In genomic region chr17:4196793-4197448, GRCm38 (mm10) we compare ENCODE assay signal across 12 mouse cellular contexts.
DNase-seq lines count a peak whose midpoint lies in the region; ATAC-seq and TF ChIP-seq lines count a peak whose summit lies in the region.
"Had no signal": no experiment of that assay in that cellular context is flagged by ENCODE, and none has a peak within 500 bp of the region (broad histone marks: within the 10 kb centered on the region; RNA-seq: fewer than 3 reads in every experiment).

No protein-coding gene starts in this region.

- H3K9me3 ChIP-seq in kidney, embryonic 14.5 days (ENCODE audit: control insufficient read depth, low read length), result no peaks in the 10 kb centered on the region
- H3K9me3 ChIP-seq in lung, embryonic 16.5 days (ENCODE audit: control insufficient read depth, low read length), result no peaks in the 10 kb centered on the region

- TF ChIP-seq EP300 in heart, adult 2 months (IDR thresholded peaks at IDR 0.05; ENCODE audit: insufficient read depth, low read depth, low read length), result no peak

- WGBS in kidney, embryonic 14.5 days, result 64% methylated on average over 8 of the region's 8 CpGs
- WGBS in lung, embryonic 16.5 days, result 56% methylated on average over 8 of the region's 8 CpGs
- WGBS in heart, adult 2 months, result 76% methylated on average over 8 of the region's 8 CpGs

- H3K79me2 ChIP-seq in heart, adult 2 months (replicated peaks; ENCODE audit: control insufficient read depth, insufficient read depth, low read length), result no peaks in the 10 kb centered on the region

- H3K4me1 ChIP-seq in kidney, embryonic 14.5 days (ENCODE audit: control insufficient read depth, insufficient read depth, low read length), result 0 out of 2 replicates have a peak, but pooled peaks cover 7% of the 10 kb centered on the region
- H3K4me1 ChIP-seq in lung, embryonic 16.5 days (replicated peaks; ENCODE audit: control insufficient read depth, insufficient read depth, low read length), result peaks cover 6% of the 10 kb centered on the region
- peaks cover 2% of the 10 kb centered on the region; the same call in 1 of the 2 replicates for H3K4me1 ChIP-seq in heart, adult 2 months (ENCODE audit: control insufficient read depth, insufficient read depth, low read length)

- no peaks in the 10 kb centered on the region for H3K36me3 ChIP-seq in kidney, embryonic 14.5 days (ENCODE audit: control insufficient read depth, insufficient read depth, low read length)
- no peaks in the 10 kb centered on the region for H3K36me3 ChIP-seq in lung, embryonic 16.5 days (ENCODE audit: control insufficient read depth, insufficient read depth, low read length)
- no peaks in the 10 kb centered on the region for H3K36me3 ChIP-seq in heart, adult 2 months (ENCODE audit: control insufficient read depth, insufficient read depth, low read length)

- no peak for TF ChIP-seq POLR2A in heart, adult 2 months (IDR thresholded peaks at IDR 0.05; ENCODE audit: insufficient read depth, low read depth, low read length)

- intact Hi-C loops in heart, adult 2 months (cut with DNase I), result no loop called here

- ATAC-seq in kidney, embryonic 14.5 days (ENCODE audit: low FRiP score, low TSS enrichment), result peak; percentile 73; the same call in 1 of the 2 replicates
- peak; percentile 27; the same call in 1 of the 2 replicates for ATAC-seq in lung, embryonic 16.5 days (ENCODE audit: low read depth)
- ATAC-seq: forebrain, postnatal 0 days had no signal

- TF ChIP-seq CTCF in heart, adult 2 months (IDR thresholded peaks at IDR 0.05), result no peak

- H3K4me2 ChIP-seq in kidney, embryonic 14.5 days (replicated peaks; ENCODE audit: low read depth, low read length), result no peak overlapping the region
- H3K4me2 ChIP-seq in lung, embryonic 16.5 days (ENCODE audit: low read depth, low read length), result no peak overlapping the region

- H3K4me3 ChIP-seq in kidney, embryonic 14.5 days (ENCODE audit: low read length), result no peak overlapping the region
- H3K4me3 ChIP-seq in lung, embryonic 16.5 days (ENCODE audit: low read length), result no peak overlapping the region
- H3K4me3 ChIP-seq in heart, adult 2 months, result no peak overlapping the region

- H3K27ac ChIP-seq in kidney, embryonic 14.5 days (ENCODE audit: low read depth, low read length), result no peak overlapping the region; the same call in 1 of the 2 replicates
- H3K27ac ChIP-seq in lung, embryonic 16.5 days (ENCODE audit: low read length), result peak overlapping the region; percentile 72
- no peak overlapping the region for H3K27ac ChIP-seq in heart, adult 2 months
- H3K27ac ChIP-seq: macrophage had no signal

- no peaks in the 10 kb centered on the region for H3K27me3 ChIP-seq in kidney, embryonic 14.5 days (ENCODE audit: control insufficient read depth, insufficient read depth, low read length)
- H3K27me3 ChIP-seq in lung, embryonic 16.5 days (ENCODE audit: control insufficient read depth, insufficient read depth, low read depth, low read length), result no peaks in the 10 kb centered on the region
- no peaks in the 10 kb centered on the region for H3K27me3 ChIP-seq in heart, adult 2 months (ENCODE audit: control insufficient read depth, insufficient read depth, low read length)

- peak; percentile 14 to 42 for DNase-seq in lung, adult 18-20 months
- no peak for DNase-seq in lung, postnatal 14 days
- DNase-seq in adrenal gland, postnatal 10 days, result no peak
- no peak for DNase-seq in heart, adult 2 months
- no peak for DNase-seq in frontal cortex, postnatal 25 days (ENCODE audit: low spot score in 2 of 2)
- DNase-seq: cerebellum, postnatal 14 days; forebrain, postnatal 0 days; heart, postnatal 36 days; right cerebral cortex, postnatal 4 days had no signal

- H3K9ac ChIP-seq in kidney, embryonic 14.5 days (ENCODE audit: low read depth, low read length), result no peak overlapping the region
- no peak overlapping the region for H3K9ac ChIP-seq in lung, embryonic 16.5 days (ENCODE audit: low read length)
- H3K9ac ChIP-seq in heart, adult 2 months (ENCODE audit: low read depth, low read length), result no peak overlapping the region
- H3K9ac ChIP-seq: forebrain, postnatal 0 days had no signal

Comparison
In these comparisons a context has a peak if more than half of its experiments do, and no peak if none do; other contexts are left out.
1. DNase-seq: peak in lung, adult 18-20 months (2 of 2); none in lung, postnatal 14 days (single experiment), adrenal gland, postnatal 10 days (single experiment), heart, adult 2 months (0 of 2) and frontal cortex, postnatal 25 days (0 of 2).